Mouse (Mus musculus) thymus, adult 2 months (tissue): ENCODE results near the gene Flot1.

ENCODE experiments used
- CTCF ChIP-seq: fragments of 200-500 bp; IDR thresholded peaks from 2 replicates; pipeline ENCODE4 v1.5.1; 2012; ENCODE audit warnings: mild to moderate bottlenecking, control low read depth, low read length, moderate library complexity, borderline replicate concordance; ENCODE audit not compliant: control insufficient read depth, poor library complexity, insufficient read depth; ENCODE audit errors: extremely low read depth
- POLR2A ChIP-seq: fragments of 200-500 bp; IDR thresholded peaks from 2 replicates; pipeline ENCODE4 v1.6.1; 2012; ENCODE audit warnings: mild to moderate bottlenecking, low read length, control low read depth, moderate library complexity; ENCODE audit not compliant: control insufficient read depth, poor library complexity, insufficient read depth; ENCODE audit errors: extremely low read depth

DNA sequence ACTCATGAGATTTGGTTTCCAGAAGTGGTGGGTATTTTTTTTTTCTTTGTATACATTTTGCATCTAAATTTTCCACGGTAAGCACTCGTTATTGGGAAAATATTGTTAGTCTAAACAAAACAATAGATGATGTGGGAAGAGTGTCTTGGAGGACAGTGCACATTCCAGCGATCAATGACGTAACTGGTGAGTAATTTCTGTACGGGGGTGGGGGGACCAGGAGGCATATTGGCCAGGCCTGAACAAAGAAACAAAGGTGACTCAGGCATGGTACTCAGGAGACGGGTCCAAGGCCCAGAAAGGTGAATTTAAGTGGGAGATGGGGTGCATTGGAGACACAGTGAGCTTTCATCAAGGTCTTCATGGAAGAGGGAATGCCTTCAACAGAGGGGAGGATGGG is 27.4 kb upstream of the Flot1 start:
- TF ChIP-seq POLR2A (no peak), CTCF (no peak)
